Mouse (Mus musculus) kidney, adult 8-10 months (tissue): ENCODE measurements around the gene Als2.

Experiments used
- DNase-seq, 2 experiments: peaks; one replicate each; pipeline ENCODE4 v3.0.0; 2022

Als2 gene

GRCm38 (mm10) chr1:59211651-59212050, 25.4 kb downstream of the Als2 start:
- DNase-seq, result peak; percentile 60 to 67

- DNase-seq, result no peak
Measured at GRCm38 (mm10) chr1:59208331-59208730, 28.7 kb downstream of the Als2 start.

- DNase-seq, result no peak
Measured at GRCm38 (mm10) chr1:59204489-59204888, 32.5 kb downstream of the Als2 start.

GRCm38 (mm10) chr1:59202367-59202766, 34.7 kb downstream of the Als2 start:
- DNase-seq, result no peak

GRCm38 (mm10) chr1:59201561-59201960, 35.5 kb downstream of the Als2 start:
- no peak for DNase-seq

- no peak for DNase-seq
Measured at GRCm38 (mm10) chr1:59200960-59201359, 36.1 kb downstream of the Als2 start.

GRCm38 (mm10) chr1:59194979-59195378, 42.1 kb downstream of the Als2 start:
- no peak for DNase-seq

- DNase-seq, result no peak
Measured at GRCm38 (mm10) chr1:59187786-59188185, 49.2 kb downstream of the Als2 start.

- no peak for DNase-seq
Measured at GRCm38 (mm10) chr1:59186317-59186716, 50.7 kb downstream of the Als2 start.

- no peak for DNase-seq
Measured at GRCm38 (mm10) chr1:59185410-59185809, 51.6 kb downstream of the Als2 start.

GRCm38 (mm10) chr1:59183045-59183444, 54.0 kb downstream of the Als2 start:
- no peak for DNase-seq

GRCm38 (mm10) chr1:59182373-59182772, 54.7 kb downstream of the Als2 start:
- no peak for DNase-seq

- no peak for DNase-seq
Measured at GRCm38 (mm10) chr1:59180003-59180402, 57.0 kb downstream of the Als2 start.

GRCm38 (mm10) chr1:59178401-59178800, 58.6 kb downstream of the Als2 start:
- no peak for DNase-seq

GRCm38 (mm10) chr1:59174514-59175373, 62.3 kb downstream of the Als2 start:
- no peak for DNase-seq

GRCm38 (mm10) chr1:59173023-59173422, 64.0 kb downstream of the Als2 start:
- no peak for DNase-seq

GRCm38 (mm10) chr1:59171875-59172274, 65.2 kb downstream of the Als2 start:
- DNase-seq, result no peak

- DNase-seq, result no peak
Measured at GRCm38 (mm10) chr1:59170290-59170689, 66.7 kb downstream of the Als2 start.

- DNase-seq, result peak in 1 of 2 experiments; percentile 16
Measured at GRCm38 (mm10) chr1:59169586-59169985, 67.4 kb downstream of the Als2 start.

GRCm38 (mm10) chr1:59168556-59168955, 68.5 kb downstream of the Als2 start:
- DNase-seq, result peak in 1 of 2 experiments; percentile 38

GRCm38 (mm10) chr1:59167654-59168425, 69.2 kb downstream of the Als2 start:
- DNase-seq, result no peak

- peak in 1 of 2 experiments; percentile 42 for DNase-seq
Measured at GRCm38 (mm10) chr1:59166232-59166905, 70.7 kb downstream of the Als2 start.

- DNase-seq, result no peak
Measured at GRCm38 (mm10) chr1:59163918-59164317, 73.1 kb downstream of the Als2 start.
